Mouse (Mus musculus): ENCODE measurements around the gene Cfap74.
A peak's percentile ranks its signal among the peaks of the same experiment; 100 is the strongest.
"Not testable (repeated sequence)": the region's sequence is repeated elsewhere in the genome, so short reads cannot be mapped to it uniquely, and the experiment has no call there.

Gene Cfap74

DNA sequence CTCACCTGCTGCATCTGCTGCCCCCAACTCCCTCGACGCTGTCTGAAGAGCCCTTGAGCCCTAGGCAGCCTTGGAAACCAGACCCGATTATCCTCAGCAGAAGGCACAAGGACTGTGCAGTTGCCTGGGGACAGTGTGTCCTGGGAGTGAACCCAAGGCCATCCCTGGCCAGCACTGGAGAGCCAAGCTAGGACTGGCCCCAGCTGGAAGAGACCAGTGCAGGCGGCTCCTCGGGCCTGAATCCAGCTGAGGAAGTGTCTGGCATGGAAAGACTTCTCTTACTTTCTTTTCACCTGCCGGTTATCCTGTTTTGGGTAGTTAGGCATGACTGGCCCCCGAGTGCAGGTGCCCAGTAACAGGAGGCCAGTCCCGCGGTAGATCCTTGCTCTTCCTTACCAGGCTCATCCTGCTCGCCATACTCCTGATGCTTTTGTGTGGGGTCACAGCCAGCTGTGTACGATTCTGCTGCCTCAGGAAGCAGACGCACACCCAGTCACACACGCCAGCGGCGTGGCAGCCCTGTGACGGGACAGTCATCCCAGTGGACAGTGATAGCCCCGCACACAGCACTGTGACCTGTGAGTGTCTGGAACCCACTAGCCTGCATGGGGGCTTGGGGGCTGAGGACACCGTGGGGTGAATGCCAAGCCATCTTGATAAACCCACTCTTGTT is 60.7 kb downstream of the Cfap74 start:
- peak; percentile 71 to 73 for DNase-seq (ENCODE audit: low spot score in 2 of 2)

- DNase-seq (ENCODE audit: low spot score in 2 of 2), result no peak
Observed at GRCm38 (mm10) chr4:155470263-155470953, 61.4 kb downstream of the Cfap74 start.

DNA sequence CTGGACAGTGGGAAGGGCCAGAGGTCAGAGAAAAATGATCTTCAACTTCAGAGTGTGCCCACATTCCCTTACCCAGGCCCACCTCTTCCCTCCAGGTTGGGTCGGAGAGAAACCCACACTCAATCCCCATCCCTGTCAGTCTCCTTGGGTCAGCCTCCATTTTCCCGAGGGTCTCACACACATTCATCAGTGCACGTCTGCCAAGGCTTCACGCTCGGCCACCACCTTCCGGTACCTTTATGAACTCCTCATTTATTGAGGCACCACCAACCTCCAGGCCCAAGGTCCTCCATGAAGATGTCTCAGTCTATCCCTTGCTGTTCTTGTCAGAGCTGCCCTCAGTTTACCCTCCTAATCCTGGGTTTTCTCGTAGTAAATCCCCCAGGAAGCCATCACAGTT is 62.0 kb downstream of the Cfap74 start:
- no peak for DNase-seq (ENCODE audit: low spot score in 2 of 2)

- DNase-seq (ENCODE audit: low spot score in 2 of 2), result no peak
Observed at GRCm38 (mm10) chr4:155471406-155471805, 62.4 kb downstream of the Cfap74 start.

DNA sequence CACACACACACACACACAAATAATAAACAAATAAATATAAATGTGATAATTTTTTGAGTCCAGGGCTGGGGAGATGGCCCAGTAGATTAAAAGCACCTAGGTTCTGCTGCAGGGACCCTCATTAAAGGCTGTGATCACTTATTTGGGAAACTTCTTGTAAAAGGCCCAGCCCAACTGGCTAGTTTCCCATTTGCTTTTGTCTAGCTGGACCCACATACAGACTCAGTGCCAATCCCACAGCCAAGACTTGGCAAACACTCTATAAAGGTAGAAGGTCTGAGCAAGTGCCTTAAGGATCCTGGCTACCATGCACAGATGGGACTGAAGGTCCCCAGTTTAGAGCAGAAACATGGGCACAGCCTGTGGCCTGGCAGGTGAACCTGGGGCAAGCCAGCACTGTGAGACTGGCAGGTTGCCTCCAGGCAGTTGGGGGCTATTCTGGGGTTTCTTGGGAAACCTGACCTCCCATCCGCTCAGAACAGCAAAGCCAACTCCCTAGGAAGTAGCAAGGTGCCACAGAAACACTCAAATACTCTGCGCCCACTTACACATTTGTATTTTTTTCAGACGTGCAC is 63.8 kb downstream of the Cfap74 start:
- no peak for DNase-seq (ENCODE audit: low spot score in 2 of 2)

GRCm38 (mm10) chr4:155473319-155473718 is 64.3 kb downstream of the Cfap74 start:
- peak in 1 of 2 experiments; percentile 39 for DNase-seq (ENCODE audit: low spot score in 2 of 2)

- not testable (repeated sequence) for DNase-seq (ENCODE audit: low spot score in 2 of 2)
Observed at GRCm38 (mm10) chr4:155473796-155474195, 64.8 kb downstream of the Cfap74 start.

GRCm38 (mm10) chr4:155481381-155482124 is 72.6 kb downstream of the Cfap74 start:
- peak; percentile 74 to 85 for DNase-seq (ENCODE audit: low spot score in 2 of 2)

DNA sequence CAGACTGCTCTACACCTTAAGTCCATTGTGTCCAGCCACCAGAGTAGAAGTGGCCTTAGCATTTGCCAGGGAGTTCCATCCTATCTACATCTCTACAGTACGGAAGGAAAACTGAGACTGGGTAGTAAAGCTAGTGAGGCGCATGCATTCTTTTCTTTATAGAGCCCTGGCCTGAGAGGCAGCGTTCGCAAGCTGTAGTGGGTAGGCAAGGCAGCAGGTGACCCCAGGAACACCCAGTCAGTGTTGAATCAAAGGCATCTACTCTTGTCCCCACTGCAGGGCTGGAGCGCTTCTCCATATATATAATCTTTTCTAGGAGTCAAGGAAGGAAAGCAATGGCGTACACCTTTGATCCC is 73.1 kb downstream of the Cfap74 start:
- no peak for DNase-seq (ENCODE audit: low spot score in 2 of 2)

DNA sequence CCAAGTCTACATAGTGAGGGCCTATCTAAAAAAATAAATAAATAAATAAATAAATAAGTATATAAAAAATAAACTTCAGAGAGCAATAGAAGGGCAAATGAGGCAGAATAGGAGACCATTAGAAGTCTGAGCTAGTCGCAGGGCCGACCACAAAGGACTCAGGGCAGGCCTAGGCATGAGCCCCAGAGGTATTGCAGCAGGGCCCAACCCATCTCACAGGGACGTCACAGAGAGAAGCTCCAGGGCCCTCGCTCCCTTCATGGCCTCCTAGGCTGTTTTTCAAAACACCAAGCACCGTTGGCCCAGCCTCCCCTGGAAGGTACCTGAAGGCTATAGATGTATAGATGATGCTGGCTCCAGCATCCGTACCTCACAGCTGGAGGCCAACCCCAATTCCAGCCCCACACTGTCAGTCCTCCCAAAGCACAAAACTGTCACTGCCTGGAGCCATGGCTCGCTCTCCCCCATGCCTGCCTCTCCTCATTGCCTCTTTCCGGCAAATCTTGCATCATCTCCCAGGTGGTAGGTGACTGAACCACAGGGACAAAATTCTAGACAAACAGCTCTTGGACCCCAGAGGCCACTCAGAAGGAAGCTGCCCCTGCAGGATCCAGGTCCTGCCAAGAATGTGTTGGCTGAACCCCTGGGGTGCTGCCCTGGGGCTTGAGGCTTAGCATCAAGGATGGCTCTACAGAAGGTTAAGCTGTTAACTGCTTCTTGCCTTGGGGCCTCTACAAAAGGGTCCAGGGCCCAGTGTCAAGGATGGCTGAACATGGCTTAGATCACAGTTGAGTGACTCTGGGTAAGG is 73.9 kb downstream of the Cfap74 start:
- DNase-seq (ENCODE audit: low spot score in 2 of 2), result no peak

DNA sequence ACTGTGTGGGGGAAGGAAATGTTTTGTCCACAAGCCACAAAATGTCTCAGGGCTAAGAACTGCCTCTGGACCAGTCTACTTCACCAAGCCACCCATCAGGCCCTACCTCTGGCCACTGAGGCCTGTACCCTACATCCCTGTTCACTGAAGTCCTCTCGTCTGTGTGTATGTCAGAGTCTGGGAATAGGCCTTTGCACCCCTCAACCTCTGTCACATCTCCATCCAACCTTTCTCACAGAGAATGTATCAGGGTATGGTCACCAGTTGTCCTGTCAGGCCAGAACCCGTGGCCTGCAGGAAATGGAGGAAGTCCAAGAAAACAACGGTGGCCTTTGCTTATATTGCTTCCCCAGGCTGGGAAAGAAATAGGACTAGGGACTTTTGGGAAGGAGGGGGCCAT is 76.5 kb downstream of the Cfap74 start:
- DNase-seq (ENCODE audit: low spot score in 2 of 2), result no peak

- DNase-seq (ENCODE audit: low spot score in 2 of 2), result no peak
Observed at GRCm38 (mm10) chr4:155487746-155488145, 78.8 kb downstream of the Cfap74 start.

- DNase-seq (ENCODE audit: low spot score in 2 of 2), result peak; percentile 79 to 82
Observed at GRCm38 (mm10) chr4:155488232-155489025, 79.4 kb downstream of the Cfap74 start.

GRCm38 (mm10) chr4:155489101-155489970 is 80.3 kb downstream of the Cfap74 start:
- DNase-seq (ENCODE audit: low spot score in 2 of 2), result no peak

GRCm38 (mm10) chr4:155490456-155490855 is 81.5 kb downstream of the Cfap74 start:
- DNase-seq (ENCODE audit: low spot score in 2 of 2), result no peak

DNA sequence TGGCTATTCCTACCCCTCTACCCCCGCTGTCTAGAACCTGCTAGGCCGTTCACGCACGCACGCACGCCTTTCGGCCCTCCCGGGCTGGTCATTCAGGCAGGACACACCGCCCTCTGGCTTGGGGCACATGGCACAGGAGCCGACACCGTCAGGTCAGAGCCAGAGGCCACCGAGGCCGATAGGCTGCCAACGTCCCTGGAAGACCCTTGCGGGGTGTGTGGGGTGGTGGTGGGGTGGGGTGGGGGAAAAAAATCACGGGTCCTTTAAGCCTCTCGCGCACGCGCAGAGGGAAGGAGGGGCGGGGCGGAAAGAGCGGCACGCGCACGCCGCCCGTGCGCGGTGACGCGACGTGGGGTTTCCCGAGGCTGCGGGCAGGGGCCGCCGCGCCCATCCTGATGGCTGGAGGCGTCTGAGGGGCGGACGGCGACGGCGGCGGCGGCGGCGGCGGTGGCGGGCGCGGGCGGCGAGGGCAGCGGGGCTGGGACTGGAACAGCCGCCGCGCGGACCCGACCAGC is 82.1 kb downstream of the Cfap74 start, which contains the start of gene Gnb1:
Gnb1 (plus strand) TSS at position 372 of the 515 bp plus-strand sequence.
- DNase-seq (ENCODE audit: low spot score in 2 of 2), result peak; percentile 89 to 91

DNA sequence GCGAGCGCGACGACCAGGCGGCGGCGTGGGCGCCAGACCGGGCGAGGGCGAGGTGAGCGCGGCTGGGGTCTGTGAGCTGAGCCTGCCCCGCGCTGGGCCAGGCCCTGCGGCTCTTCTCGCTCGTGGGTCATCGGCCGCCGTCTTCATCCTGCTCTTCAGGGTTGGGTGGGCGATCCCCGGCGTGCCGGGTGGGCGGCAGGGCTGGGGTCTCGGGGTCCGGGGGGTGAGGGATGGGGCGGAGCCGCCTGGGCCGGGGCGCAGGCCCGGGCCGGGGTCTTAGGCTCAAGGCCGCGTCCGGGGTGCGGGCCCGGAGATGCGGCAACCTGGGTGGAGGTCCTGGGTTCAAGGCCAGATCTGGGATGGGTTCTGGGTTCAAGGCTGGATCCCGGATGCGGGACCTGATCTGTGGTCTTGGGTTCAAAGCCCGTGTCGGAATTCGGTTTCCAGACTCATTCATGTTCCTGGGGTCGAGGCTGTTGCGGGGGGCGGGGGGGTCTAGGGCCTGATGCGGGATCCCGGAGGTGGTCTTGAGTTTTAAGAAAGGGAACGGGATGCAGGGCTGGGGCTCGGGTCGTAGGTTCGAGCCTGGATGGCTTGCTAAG is 82.6 kb downstream of the Cfap74 start:
- DNase-seq (ENCODE audit: low spot score in 2 of 2), result no peak

DNA sequence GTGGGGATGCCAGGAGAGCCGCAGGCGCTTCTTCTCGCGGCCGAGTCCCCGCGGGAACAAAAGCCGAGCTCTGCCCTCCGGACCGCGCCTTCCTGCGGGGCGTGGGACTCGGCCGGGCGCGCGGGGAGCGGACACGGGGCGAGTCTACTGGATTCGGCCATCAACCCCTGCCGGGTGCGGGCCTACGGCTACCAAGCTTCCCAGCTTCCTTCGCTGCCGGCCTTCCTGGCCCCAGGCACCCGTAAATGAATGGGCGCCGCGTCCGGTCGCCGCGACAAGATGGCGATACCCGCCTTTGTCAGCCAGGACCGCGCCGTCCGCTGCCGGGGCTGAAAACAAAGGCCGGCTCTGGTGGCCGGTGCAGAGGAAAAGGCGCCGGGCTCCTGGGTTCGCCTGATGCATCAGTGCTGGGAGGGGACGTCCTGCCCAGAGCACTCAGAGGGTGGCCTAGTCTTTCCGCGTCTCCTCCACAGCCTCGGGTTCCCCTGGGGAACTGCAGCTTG is 83.2 kb downstream of the Cfap74 start:
- peak; percentile 54 to 62 for DNase-seq (ENCODE audit: low spot score in 2 of 2)

- DNase-seq (ENCODE audit: low spot score in 2 of 2), result no peak
Observed at GRCm38 (mm10) chr4:155494891-155495290, 85.9 kb downstream of the Cfap74 start.

Data from heart, adult 9 months (tissue).